Mouse (Mus musculus) fat pad, adult 2 months (tissue): ENCODE data around the gene Omp.

ENCODE experiments used
- DNase-seq: peaks from one replicate; pipeline ENCODE4 v3.0.0-alpha.2; 2011; ENCODE audit warnings: low read depth, low spot score; ENCODE audit errors: extremely low read depth

The Omp gene

GRCm38 (mm10) chr7:98103942-98104292 is 41.4 kb downstream of the Omp start:
- no peak for DNase-seq

DNA sequence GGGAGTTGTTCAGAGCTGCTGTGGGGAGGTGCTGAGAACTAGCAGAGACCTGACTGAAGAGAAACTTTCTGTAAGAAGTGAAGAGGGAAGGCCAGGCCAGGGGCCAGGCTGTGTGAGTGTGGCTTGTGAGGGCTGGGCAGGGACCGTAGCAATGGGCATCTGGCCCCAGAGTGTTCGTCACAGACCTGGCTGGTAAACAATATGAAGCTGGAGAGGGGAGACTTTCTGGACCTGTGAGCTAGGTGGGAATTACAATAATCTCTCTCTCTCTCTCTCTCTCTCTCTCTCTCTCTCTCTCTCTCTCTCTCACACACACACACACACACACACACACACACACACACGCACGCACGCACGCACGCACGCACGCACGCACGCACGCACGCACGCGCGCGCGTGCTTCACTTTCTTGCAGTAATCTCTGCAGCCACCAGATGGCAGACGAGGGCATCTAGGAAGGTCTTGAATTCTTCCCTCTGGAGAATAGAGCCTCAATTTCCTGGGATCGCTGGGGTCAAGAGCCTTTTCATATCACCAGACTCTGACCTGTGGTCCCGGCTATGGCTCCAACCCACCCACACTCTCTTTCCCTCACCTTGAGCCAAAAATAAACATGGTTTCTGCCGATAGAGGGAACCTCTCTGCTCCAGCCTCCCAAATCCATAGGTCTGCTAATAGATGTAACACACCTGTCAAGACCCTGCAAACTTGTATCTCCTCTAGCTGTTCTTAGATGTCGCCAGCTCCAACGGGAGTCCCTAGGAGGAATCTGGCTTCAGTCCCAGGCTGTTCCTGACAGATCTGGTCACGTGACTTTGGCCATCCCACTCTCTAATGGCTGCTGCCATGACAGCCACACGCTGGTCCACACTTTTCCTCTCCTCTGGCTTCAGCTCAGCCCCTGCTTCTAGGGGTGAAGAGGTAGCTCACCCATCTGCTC is 42.0 kb downstream of the Omp start:
- no peak for DNase-seq

DNA sequence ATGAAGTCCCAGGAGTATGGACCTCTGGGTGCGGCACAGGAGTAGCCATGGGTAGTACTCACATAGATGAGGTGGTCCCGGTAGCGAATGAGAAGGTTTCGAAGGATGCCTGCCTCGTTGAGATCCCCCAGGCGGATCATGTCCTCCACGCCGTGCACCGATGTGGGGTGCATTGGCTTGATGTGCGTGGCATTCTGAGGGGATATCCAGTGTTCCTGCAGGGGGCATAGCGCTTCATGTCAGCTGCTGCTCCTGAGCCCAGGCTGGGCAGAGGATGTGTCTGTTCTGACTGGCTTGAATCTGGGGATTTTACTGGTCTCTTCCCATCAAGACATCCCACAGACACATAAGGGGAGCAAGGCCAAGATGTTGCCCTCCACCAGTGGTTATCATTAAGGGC is 42.8 kb downstream of the Omp start:
- no peak for DNase-seq

DNA sequence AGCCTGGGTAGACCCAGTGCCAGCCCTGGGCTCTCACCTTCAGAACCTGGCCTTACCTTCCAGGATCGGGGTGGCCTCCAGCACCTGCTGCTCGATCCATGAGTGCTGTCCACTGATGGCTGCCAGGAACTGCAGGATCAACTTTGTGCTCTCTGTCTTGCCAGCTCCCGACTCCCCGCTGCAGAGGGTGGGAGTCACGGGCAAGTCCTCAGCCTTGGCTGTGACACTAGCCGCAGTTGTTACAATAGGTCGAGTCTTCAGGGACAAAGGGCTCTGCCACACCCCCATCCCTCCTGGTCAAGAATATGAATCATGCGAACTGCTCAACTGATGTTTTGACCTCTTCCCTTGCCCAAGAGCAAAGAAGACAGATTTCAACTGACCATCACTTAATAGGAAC is 47.7 kb downstream of the Omp start:
- no peak for DNase-seq

- DNase-seq, result no peak
Observed at GRCm38 (mm10) chr7:98095852-98096251, 49.5 kb downstream of the Omp start.
